Mouse (Mus musculus) heart, adult 10 weeks (tissue): Measurements from ENCODE around the gene Gpatch11. TPM values are rescaled to one million over a fixed set of nuclear protein-coding genes. Genes with fewer than 3 reads are reported as not detected.

ENCODE experiments used
- polyA plus RNA-seq: library from polyadenylated mRNA; stranded (reverse); fragments of 350-450 nt; fragmentation: Illumina TruSeq; extraction: RNeasy Lipid Tissue Mini Kit (QIAGEN cat#74804); gene quantifications from one replicate; pipeline ENCODE4 v1.2.3, GENCODE M21; 2014; ENCODE audit warnings: low read depth, low replicate concordance

The Gpatch11 gene
- 25.4 TPM for polyA plus RNA-seq

DNA sequence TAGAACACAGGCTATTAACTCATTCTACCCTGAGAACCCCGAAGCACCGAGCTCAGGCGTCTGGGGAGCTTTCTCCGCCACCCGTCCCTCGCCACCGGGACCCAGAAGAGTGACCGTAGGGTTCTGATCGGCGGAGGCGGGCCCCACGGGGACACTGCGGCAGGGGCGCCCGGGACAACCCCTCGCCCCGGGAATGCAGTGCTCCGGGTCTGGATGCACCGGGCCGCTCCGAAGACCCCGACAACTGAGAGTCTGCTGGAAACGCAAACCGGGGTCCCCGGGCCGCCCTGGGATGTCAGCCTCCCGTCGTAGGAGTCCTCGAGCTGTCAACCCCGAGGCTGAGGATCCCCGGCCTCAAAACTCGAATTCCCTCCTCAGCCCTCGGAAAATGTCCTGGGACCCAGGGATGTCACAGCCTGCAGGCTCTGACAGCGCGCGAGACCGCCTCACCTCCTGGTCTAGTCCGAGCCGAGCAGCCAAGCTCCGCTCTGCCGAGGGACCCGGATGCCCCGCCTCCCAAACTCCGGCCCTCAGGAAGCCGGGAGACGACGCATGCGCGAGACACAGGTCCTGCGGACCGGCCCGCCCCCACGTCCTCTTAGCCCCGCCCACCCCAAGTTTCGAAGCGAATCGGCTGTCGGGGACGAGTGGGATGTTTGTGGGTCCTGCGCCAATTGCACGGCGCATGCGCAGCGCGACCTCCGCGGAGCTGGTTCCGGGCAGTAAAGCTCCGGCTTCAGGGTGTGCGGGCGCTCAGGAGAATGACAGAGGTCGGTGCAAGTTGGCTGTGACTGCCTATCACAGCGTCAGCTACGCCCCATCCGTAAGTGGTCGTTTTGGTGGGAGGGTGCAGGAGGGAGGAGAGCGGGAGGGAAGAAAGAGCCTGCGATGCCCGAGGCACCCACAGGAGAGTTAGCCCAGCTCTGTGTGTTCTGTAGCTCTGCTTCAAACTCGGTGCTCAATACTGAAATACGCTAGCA is at the start of gene Gpatch11, which contains the start of gene Heatr5b:
Gene Gpatch11 (plus strand): TSS at position 712 of the 980 bp plus-strand sequence.
Gene Heatr5b (minus strand): TSS at position 509 of the 980 bp plus-strand sequence.

DNA sequence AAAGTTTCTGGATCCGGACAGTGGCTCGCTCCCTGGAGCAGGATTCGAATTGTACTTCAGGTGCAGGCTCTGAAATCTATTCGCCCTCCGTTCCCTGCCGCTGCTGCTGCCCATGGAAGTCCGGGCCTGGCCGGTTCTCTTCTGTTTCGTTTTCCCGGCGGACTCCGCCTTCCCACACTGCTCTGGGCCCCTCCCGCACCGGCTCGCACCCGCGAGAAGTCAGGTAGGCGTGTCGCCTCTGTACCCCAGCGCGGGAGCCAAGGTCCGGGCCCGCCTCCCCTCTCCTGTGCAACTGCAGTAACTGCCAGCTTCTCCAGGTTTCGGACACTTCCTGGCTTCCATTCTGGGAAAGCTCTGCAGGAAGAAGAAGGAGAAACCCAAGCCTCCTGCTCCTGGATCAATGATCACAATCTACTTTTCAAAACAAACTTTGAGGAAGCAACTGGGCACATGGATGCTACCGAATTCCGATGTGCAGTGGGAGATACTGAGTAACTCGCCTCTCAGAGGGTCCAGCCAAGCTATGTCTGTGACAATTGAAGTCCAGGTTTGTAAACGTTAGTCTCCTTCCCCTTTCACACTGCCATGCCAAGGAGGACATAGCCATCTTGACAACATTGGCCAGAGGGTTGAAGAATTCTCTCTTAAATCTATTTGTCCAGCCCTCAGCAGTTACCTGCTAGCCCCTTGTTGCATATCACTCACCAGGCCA is 47.2 kb downstream of the Gpatch11 start, which contains the start of gene Eif2ak2:
Gene Eif2ak2 (minus strand): TSS at position 173 of the 712 bp plus-strand sequence.

Other genes with a start within 250 kb of the Gpatch11 start
- gene Strn, start 98.4 kb upstream of the Gpatch11 start, polyA plus RNA-seq: 16.6 TPM
- gene Heatr5b, start 203 bp upstream of the Gpatch11 start, polyA plus RNA-seq: 42.6 TPM
- gene Eif2ak2, start 47.0 kb downstream of the Gpatch11 start, polyA plus RNA-seq: 8.4 TPM
- not detected for gene Sult6b1, start 71.4 kb downstream of the Gpatch11 start, polyA plus RNA-seq
- gene Cebpzos, start 80.9 kb downstream of the Gpatch11 start, polyA plus RNA-seq: 93.7 TPM
- gene Cebpz, start 101.5 kb downstream of the Gpatch11 start, polyA plus RNA-seq: 20.6 TPM
- 45.6 TPM for gene Ndufaf7, start 101.6 kb downstream of the Gpatch11 start, polyA plus RNA-seq
- 15.8 TPM for gene Prkd3, start 185.2 kb downstream of the Gpatch11 start, polyA plus RNA-seq
- gene Qpct, start 216.3 kb downstream of the Gpatch11 start, polyA plus RNA-seq: 5.9 TPM